Mouse (Mus musculus) common myeloid progenitor, adult 5-6 weeks (primary cell): ENCODE results near the gene Me1. TPM values are rescaled to one million over a fixed set of nuclear protein-coding genes. Genes with fewer than 3 reads are reported as not detected.

ENCODE experiments used
- ATAC-seq: replicated peaks from 2 replicates; pipeline ENCODE4 v1.8.0; 2016; ENCODE audit warnings: low read depth, mild to moderate bottlenecking, moderate TSS enrichment, inconsistent platforms; ENCODE audit not compliant: poor library complexity, severe bottlenecking
- total RNA-seq: library from RNA; stranded (forward); fragments of 200-1000, 187-1606 nt; gene quantifications from 2 replicates; pipeline ENCODE4 v1.2.3, GENCODE M21; 2017

The Me1 gene
- total RNA-seq, 1 experiment from 2014 or later = 0.14 TPM

- no peak for ATAC-seq
Measured at GRCm38 (mm10) chr9:86710091-86710634, 14.4 kb upstream of the Me1 start.

GRCm38 (mm10) chr9:86708921-86709320 is 13.2 kb upstream of the Me1 start:
- no peak for ATAC-seq

- no peak for ATAC-seq
Measured at GRCm38 (mm10) chr9:86707431-86707830, 11.7 kb upstream of the Me1 start.

- 0 out of 2 replicates have a peak, but pooled peaks have one; percentile 39 for ATAC-seq
Measured at GRCm38 (mm10) chr9:86701844-86702243, 6.1 kb upstream of the Me1 start.

GRCm38 (mm10) chr9:86701264-86701663 is 5.5 kb upstream of the Me1 start:
- ATAC-seq = no peak

GRCm38 (mm10) chr9:86695199-86695817 is 445 bp downstream of the Me1 start:
- peak; percentile 19; the same call in 1 of the 2 replicates for ATAC-seq

GRCm38 (mm10) chr9:86694644-86695043 is 1.1 kb downstream of the Me1 start:
- ATAC-seq = no peak

- ATAC-seq = no peak
Measured at GRCm38 (mm10) chr9:86693935-86694334, 1.8 kb downstream of the Me1 start.

GRCm38 (mm10) chr9:86692676-86693075 is 3.1 kb downstream of the Me1 start:
- ATAC-seq = no peak

- no peak for ATAC-seq
Measured at GRCm38 (mm10) chr9:86692251-86692650, 3.5 kb downstream of the Me1 start.

GRCm38 (mm10) chr9:86691101-86691500 is 4.7 kb downstream of the Me1 start:
- ATAC-seq = no peak

GRCm38 (mm10) chr9:86683713-86684209 is 12.0 kb downstream of the Me1 start:
- ATAC-seq = no peak

- ATAC-seq = no peak
Measured at GRCm38 (mm10) chr9:86682844-86683243, 12.9 kb downstream of the Me1 start.

- ATAC-seq = no peak
Measured at GRCm38 (mm10) chr9:86682278-86682677, 13.5 kb downstream of the Me1 start.

- no peak for ATAC-seq
Measured at GRCm38 (mm10) chr9:86680431-86680830, 15.3 kb downstream of the Me1 start.

- ATAC-seq = no peak
Measured at GRCm38 (mm10) chr9:86679843-86680417, 15.8 kb downstream of the Me1 start.

- no peak for ATAC-seq
Measured at GRCm38 (mm10) chr9:86676246-86676645, 19.5 kb downstream of the Me1 start.

GRCm38 (mm10) chr9:86675426-86675825 is 20.3 kb downstream of the Me1 start:
- ATAC-seq = no peak

- no peak for ATAC-seq
Measured at GRCm38 (mm10) chr9:86672907-86673472, 22.8 kb downstream of the Me1 start.

- ATAC-seq = no peak
Measured at GRCm38 (mm10) chr9:86668590-86669252, 27.0 kb downstream of the Me1 start.
